Mouse (Mus musculus) heart, adult 2 months (tissue): Measurements from ENCODE around the gene Cdc26.

Experiments
- CTCF ChIP-seq: fragments of 200-600 bp; IDR thresholded peaks from 2 replicates; pipeline ENCODE4 v1.8.1; 2022; ENCODE audit warnings: antibody characterized with exemption, mild to moderate bottlenecking, moderate library complexity
- POLR2A ChIP-seq: fragments of 200-500 bp; IDR thresholded peaks from 2 replicates; pipeline ENCODE4 v1.6.1; 2011; ENCODE audit warnings: mild to moderate bottlenecking, low read depth, low read length, control low read depth; ENCODE audit not compliant: insufficient read depth

DNA sequence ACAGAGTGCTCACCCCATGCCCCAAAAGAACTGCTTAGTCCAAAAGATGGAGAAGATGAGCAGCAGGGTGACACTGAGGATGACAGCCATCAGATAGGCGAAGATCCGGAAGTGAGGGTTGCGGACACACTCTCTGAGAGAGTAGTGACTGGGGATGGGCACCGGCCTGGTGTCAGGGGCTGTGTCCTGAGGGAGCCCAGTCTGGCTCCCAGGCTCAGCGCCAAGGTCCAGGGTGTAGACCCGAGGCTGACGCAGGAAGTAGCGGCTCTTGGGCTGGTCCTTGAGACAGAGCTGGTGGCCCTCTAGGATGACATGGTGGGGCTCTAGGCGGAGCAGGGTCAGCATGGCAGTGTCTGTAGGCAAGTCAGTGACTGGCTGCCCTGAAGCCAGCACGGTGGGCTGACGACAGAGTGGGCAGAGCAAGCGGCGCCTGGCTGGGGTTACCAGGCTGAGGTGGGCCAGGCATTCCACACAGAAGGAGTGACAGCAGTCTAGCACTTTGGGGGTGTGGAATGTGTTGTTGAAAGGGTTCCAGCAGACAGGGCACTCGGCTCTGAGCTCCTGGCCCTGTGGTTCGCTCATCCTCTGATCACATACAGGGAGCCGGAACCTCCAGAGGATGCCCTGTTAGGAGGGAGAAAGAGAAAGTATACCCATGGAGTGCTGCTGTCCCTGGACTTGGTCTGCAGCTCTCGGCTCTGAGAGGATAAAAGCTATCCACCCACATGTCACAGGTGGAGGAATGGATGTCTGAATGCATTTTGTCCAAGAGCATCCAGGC is 19.7 kb upstream of the Cdc26 start:
- TF ChIP-seq POLR2A (no peak), CTCF (no peak)
